Mouse (Mus musculus) neural tube, embryonic 14.5 days (tissue): ENCODE measurements around the gene Cntd1. TPM values are rescaled to one million over a fixed set of nuclear protein-coding genes. Genes with fewer than 3 reads are reported as not detected.

ENCODE experiments used
- ATAC-seq: fragments of 200-750 bp; cut with Nextera tagmentation; 2 replicates; pipeline ENCODE4 v1.8.0; 2017; ENCODE audit warnings: low read depth, mild to moderate bottlenecking, moderate TSS enrichment, moderate library complexity
- H3K27ac ChIP-seq: fragments of 300-500 bp; sonication (generic); 2 replicates; pipeline ENCODE4 v1.5.1; 2014; ENCODE audit warnings: low read depth, mild to moderate bottlenecking, control low read depth, low read length, moderate library complexity, mixed read lengths
- H3K27me3 ChIP-seq: fragments of 300-500 bp; sonication (generic); 2 replicates; pipeline ENCODE4 v1.6.1; 2014; ENCODE audit warnings: low read length; ENCODE audit not compliant: control insufficient read depth, insufficient read depth
- H3K36me3 ChIP-seq: fragments of 300-500 bp; sonication (generic); 2 replicates; pipeline ENCODE4 v1.6.1; 2014; ENCODE audit warnings: low read length, mixed read lengths; ENCODE audit not compliant: control insufficient read depth, insufficient read depth
- H3K4me1 ChIP-seq: fragments of 300-500 bp; sonication (generic); 2 replicates; pipeline ENCODE4 v1.6.1; 2014; ENCODE audit warnings: low read length; ENCODE audit not compliant: control insufficient read depth, insufficient read depth
- H3K4me2 ChIP-seq: fragments of 300-500 bp; sonication (generic); 2 replicates; pipeline ENCODE4 v1.6.1; 2014; ENCODE audit warnings: mild to moderate bottlenecking, low read depth, low read length, control low read depth
- H3K4me3 ChIP-seq: fragments of 300-500 bp; sonication (generic); 2 replicates; pipeline ENCODE4 v1.5.1; 2014; ENCODE audit warnings: low read depth, low read length, control low read depth, mixed read lengths
- H3K9ac ChIP-seq: fragments of 300-500 bp; sonication (generic); replicated peaks from 2 replicates; pipeline ENCODE4 v1.6.1; 2014; ENCODE audit warnings: low read depth, mild to moderate bottlenecking, control low read depth, low read length, mixed read lengths
- H3K9me3 ChIP-seq: fragments of 300-500 bp; sonication (generic); 2 replicates; pipeline ENCODE4 v1.6.1; 2016; ENCODE audit warnings: low read length; ENCODE audit not compliant: control insufficient read depth
- WGBS: fragments of 180-500 bp; shearing (Covaris S2); extraction: QIAGEN DNeasy Blood & Tissue Kit; methylation state at CpG from one replicate; pipeline ENCODE4 v1.1.7; 2014; 5-methylcytosine and 5-hydroxymethylcytosine counted together
- polyA plus RNA-seq: library from polyadenylated mRNA; unstranded; fragments of >200 nt; fragmentation: Nextera tagmentation; extraction: Ambion mirVana; gene quantifications from 2 replicates; pipeline ENCODE4 v1.2.1, GENCODE M21; 2014

The Cntd1 gene
- polyA plus RNA-seq: 0.75 and 0.86 TPM in 2 replicates

DNA sequence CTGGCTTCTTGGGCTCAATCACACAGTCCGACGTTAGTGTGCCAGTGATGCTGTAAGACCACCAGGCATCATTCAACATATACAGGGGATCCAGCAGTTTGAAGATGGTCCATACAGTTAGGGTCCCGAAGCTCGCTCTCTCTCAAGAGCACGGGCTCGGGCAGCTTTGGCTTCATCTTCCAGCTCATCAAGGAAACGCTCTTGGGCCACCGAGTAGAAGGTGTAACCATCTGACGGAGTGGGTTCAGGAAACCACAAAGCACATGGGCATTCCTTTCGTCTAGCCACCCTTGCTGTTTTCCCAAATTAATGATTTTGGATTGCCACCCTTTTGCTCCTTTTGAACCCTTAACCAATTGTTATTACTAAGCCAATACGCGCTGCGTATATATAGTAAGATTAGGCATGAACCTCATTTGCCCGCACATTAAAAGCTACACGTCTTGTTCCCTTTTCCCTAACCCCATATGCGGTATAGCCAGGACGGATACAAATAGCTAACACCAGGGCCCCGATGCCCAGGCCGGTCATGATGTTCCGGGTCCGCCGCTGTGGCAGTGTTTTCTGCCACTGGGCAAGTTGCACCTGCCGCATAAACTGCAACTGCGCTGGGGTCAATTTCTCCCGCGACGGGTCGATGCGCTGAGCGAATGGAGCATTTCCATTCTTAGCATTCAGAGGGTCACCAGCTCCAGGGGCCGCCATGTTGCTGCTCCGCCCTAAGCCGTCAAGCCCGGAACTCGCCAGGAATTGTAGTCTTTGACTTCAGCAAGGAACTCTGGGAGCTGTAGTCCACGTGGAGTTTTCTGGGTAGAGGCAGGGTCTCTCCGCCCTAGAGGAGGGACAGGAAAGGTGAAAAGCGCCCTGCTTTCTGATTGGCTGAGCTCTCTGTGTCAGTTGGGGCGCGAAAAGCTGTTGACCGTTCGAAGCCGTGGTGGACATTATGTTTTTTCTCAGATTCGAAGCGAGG lies at the start of gene Cntd1, which contains the start of gene Coa3:
TSS of gene Cntd1 (plus strand) at position 790 of the 970 bp plus-strand sequence.
TSS of gene Coa3 (minus strand) at position 892 of the 970 bp plus-strand sequence.
- peak; percentile 96 for ATAC-seq

DNA sequence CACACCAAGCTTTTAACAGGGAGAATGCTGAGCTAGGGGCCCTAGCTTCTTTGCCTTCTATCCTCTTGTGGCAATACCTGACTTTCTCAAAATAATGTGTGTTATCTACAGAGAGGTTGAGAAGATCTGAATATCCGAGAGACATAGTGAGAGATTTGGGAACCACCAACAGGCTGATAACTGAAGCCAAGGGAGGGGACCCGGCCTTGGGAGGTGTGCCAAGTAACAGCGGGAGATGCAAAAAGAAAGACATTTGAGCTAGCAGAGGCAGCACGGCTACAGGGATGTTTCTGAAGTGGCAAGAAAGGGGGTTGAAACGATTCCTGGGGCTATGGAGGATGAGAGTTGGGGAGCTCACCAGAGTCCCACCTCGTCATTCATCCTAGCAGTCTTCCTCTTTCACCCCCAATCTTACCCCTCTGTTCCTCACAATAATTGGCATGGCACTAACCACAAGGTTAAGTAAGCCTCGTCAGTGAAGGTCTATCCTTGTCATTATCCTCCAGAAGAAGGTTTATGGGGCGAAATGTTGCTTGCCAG lies 49.4 kb upstream of the Cntd1 start:
- 31% methylated on average over 8 of the region's 8 CpGs for WGBS
- Histone ChIP-seq H3K36me3 (no peaks in the 10 kb centered on the region), H3K4me1 (peaks cover 4% of the 10 kb centered on the region; the same call in 1 of the 2 replicates), H3K27ac (no peak overlapping the region), H3K9ac (no peak overlapping the region), H3K9me3 (no peaks in the 10 kb centered on the region), H3K4me2 (no peak overlapping the region), H3K4me3 (no peak overlapping the region), H3K27me3 (no peaks in the 10 kb centered on the region; the same call in 1 of the 2 replicates)
- no peak for ATAC-seq

More for the DNA sequence above, at the start of gene Cntd1, which contains the start of gene Coa3:
- 11% methylated on average over 45 of the region's 45 CpGs for WGBS
- Histone ChIP-seq H3K4me1 (peaks cover 17% of the 10 kb centered on the region), H3K9ac (peak within 1 kb of the TSS; percentile 65), H3K9me3 (no peaks in the 10 kb centered on the region), H3K36me3 (no peaks in the 10 kb centered on the region), H3K27ac (0 out of 2 replicates have a peak within 1 kb of the TSS, but pooled peaks have one; percentile 23), H3K27me3 (no peaks in the 10 kb centered on the region), H3K4me2 (peak within 1 kb of the TSS; percentile 82), H3K4me3 (peak within 1 kb of the TSS; percentile 67)

DNA sequence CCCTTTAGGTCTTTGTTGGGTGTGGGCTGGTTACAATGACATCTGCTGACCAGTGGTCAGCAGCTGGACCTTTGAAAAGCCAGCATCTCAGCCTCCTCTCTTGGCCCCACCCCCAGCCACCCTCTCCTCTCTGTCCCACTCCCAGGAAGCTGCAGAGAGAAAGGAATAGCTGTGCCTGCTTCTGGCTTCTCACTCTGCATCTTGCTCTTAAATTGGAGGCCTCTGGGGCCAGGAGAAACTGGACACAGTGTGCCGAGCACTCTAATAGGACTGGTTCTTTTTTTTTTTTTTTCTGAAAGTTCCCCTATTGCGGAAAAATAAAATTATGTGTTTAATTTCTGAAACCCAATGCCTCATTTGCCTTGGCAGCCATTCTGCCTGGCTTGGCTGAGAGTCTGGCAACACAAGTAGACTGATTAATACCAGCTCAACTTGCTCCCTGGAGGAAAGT lies 48.7 kb upstream of the Cntd1 start:
- H3K27ac ChIP-seq: no peak overlapping the region
- WGBS: 20% methylated on average over 2 of the region's 2 CpGs
- H3K4me2 ChIP-seq: no peak overlapping the region
- H3K27me3 ChIP-seq: no peaks in the 10 kb centered on the region; the same call in 1 of the 2 replicates
- H3K4me3 ChIP-seq: no peak overlapping the region
- H3K36me3 ChIP-seq: no peaks in the 10 kb centered on the region
- ATAC-seq: no peak
- H3K9ac ChIP-seq: no peak overlapping the region
- H3K4me1 ChIP-seq: peaks cover 4% of the 10 kb centered on the region; the same call in 1 of the 2 replicates
- H3K9me3 ChIP-seq: no peaks in the 10 kb centered on the region

DNA sequence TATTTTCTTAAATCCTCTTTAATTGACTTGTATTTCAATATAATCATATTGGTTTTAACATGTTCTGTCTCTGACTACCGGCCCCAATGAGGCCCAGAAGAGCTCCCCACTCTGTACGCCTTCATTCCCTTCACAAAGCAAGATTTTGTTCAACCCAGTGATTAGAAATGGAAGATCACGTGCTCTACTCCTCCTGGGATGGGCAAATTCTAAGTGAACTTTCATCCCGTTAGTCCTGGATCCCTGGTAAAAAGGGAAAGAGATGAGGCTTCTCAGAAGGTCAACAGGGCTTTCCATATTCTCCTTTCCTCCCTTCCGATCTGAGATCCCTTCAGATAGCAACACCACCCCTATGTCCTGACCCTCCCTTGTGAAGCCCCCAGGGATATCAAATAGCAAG lies 48.3 kb upstream of the Cntd1 start:
- Histone ChIP-seq H3K36me3 (no peaks in the 10 kb centered on the region), H3K4me1 (peaks cover 2% of the 10 kb centered on the region; the same call in 1 of the 2 replicates), H3K9me3 (no peaks in the 10 kb centered on the region), H3K9ac (no peak overlapping the region), H3K4me2 (no peak overlapping the region), H3K27ac (peak overlapping the region; percentile 62; the same call in 1 of the 2 replicates), H3K27me3 (no peaks in the 10 kb centered on the region; the same call in 1 of the 2 replicates), H3K4me3 (no peak overlapping the region)
- WGBS: 26% methylated on average over 5 of the region's 5 CpGs
- no peak for ATAC-seq

DNA sequence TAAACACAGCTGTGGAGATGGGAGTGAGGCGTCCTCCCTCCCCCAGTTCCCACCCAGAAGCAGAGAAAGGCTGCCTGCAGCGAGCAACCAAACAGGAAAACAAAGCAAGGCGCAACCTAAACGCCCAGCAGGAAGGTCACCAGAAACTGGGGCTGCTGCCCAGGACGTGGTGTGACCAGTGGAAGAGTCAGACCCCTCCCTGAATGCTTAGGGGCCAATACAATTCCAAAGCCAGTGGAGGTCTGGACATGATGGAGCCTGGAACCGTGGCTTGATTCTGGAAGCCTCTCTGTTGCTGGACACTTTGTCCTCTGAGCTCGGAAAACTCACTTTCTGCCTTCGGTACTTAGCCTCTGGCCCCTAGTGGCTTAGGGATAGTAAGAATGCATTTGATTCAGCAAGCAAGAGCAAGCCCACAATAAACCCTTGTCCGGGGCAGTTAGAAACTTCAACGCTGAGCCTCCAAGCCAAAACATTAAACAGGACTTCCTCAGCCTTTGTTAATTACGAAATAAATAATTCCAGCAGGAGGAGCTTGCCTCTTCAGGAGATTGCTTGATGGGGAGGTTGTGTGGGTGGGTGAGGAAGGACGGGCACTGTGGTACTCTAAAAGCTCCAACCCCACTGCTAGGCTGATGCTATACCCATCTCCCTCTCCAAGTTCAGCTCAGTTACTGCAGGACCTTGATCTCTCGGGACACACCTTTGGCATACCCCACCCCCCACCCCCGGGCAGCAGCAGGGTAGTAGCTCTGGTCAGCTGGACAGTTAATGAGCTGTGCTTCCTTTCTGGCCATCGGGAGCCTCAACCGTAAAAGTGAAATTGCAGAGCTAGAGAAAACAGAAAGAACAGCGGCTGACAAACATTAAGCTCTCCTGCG lies 47.6 kb upstream of the Cntd1 start:
- H3K4me1 ChIP-seq: no peaks in the 10 kb centered on the region
- no peak for ATAC-seq
- WGBS: 9% methylated on average over 18 of the region's 18 CpGs
- H3K4me3 ChIP-seq: no peak overlapping the region
- H3K9me3 ChIP-seq: no peaks in the 10 kb centered on the region
- no peak overlapping the region for H3K9ac ChIP-seq
- H3K27ac ChIP-seq: peak overlapping the region; percentile 62
- H3K4me2 ChIP-seq: peak overlapping the region; percentile 18; the same call in 1 of the 2 replicates
- H3K27me3 ChIP-seq: no peaks in the 10 kb centered on the region; the same call in 1 of the 2 replicates
- no peaks in the 10 kb centered on the region for H3K36me3 ChIP-seq

DNA sequence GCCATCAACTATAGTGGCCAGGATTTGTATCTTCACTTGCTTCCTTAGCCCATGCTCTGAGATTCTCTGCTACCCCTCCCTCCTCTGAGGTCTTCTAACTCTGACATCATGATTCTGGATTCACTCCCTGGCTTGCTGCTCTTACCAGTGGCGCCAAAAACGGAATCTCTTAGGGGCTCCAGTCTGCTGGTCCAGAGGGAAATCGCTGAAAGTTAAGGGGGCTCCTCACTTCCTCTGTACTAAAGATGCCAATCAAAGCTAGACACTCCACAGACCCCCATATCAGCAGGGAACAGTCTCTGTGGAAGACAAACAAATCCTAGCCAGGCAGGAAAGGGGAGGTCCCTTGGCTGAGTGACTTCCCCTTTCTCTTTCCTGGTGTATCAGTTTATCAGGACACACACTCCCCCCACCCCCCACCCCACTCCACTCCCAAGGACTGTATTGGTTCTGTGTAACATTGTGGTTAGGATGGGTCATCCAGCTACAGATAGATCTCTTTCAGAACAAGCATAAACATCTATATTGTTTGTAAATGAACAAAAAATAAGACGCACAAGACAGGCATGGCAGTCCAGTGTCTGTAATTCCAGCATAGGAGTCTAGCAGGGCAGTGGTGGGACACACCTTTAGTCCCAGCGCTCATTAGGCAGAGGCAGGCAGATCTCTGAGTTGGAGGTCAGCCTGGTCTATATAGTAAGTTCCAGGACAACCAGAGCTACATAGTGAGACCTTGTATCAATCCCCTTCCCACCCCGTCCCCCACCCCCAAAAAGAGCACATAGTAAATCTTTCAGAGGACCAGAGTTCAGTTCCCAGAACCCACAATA lies 46.6 kb upstream of the Cntd1 start:
- no peaks in the 10 kb centered on the region for H3K9me3 ChIP-seq
- no peaks in the 10 kb centered on the region; the same call in 1 of the 2 replicates for H3K27me3 ChIP-seq
- ATAC-seq: no peak
- H3K4me2 ChIP-seq: no peak overlapping the region
- H3K27ac ChIP-seq: peak overlapping the region; percentile 62; the same call in 1 of the 2 replicates
- H3K4me1 ChIP-seq: no peaks in the 10 kb centered on the region
- 60% methylated on average over 6 of the region's 6 CpGs for WGBS
- no peaks in the 10 kb centered on the region for H3K36me3 ChIP-seq
- no peak overlapping the region for H3K9ac ChIP-seq
- no peak overlapping the region for H3K4me3 ChIP-seq

DNA sequence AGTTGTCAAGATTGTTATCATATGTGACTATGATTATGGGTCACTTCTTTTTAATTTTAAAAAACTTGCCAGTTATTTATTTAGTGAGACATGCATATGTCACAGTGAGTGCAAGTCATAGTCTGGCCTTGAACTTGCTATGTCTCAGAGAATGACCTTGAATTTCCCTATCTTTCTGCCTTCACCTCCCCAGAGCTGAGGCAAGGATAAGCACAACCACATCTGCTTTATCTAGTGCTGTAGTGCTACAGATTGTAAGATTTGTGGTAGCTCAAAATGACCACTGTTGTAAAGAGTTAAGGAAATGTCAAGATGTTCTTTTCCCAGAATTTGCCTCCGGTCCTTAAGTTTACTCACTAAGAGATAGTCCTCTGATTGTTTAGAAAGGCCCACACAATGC lies 45.6 kb upstream of the Cntd1 start:
- Histone ChIP-seq H3K4me1 (no peaks in the 10 kb centered on the region), H3K36me3 (no peaks in the 10 kb centered on the region), H3K4me3 (no peak overlapping the region), H3K27ac (no peak overlapping the region), H3K27me3 (no peaks in the 10 kb centered on the region; the same call in 1 of the 2 replicates), H3K4me2 (no peak overlapping the region), H3K9me3 (no peaks in the 10 kb centered on the region), H3K9ac (no peak overlapping the region)
- 81% methylated on average over 1 of the region's 1 CpGs for WGBS
- no peak for ATAC-seq

DNA sequence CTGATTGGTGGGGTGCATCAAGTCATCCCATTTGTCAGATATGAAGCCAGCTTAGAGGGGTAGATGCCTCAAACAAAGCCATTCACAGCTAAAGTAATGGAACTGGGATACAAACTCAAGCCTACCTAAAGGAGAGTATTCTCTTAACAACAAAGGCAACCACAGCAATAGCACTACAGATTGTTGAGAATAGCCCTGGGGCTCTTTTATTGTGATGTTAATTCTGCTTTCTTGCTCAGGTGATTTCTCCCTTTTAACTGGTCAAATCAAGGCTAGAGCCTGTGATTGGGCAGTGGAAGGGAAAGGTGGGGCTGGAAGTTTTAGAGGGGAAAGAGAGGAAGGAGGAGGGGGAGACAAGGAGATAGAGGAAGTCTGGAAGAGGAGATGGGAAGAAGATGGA lies 44.7 kb upstream of the Cntd1 start:
- Histone ChIP-seq H3K4me3 (no peak overlapping the region), H3K27me3 (no peaks in the 10 kb centered on the region; the same call in 1 of the 2 replicates), H3K27ac (no peak overlapping the region), H3K4me1 (no peaks in the 10 kb centered on the region), H3K4me2 (no peak overlapping the region), H3K9me3 (no peaks in the 10 kb centered on the region), H3K9ac (no peak overlapping the region), H3K36me3 (no peaks in the 10 kb centered on the region)
- no peak for ATAC-seq
